8 mouse cellular contexts compared by ENCODE assay signal in the genomic region with DNA sequence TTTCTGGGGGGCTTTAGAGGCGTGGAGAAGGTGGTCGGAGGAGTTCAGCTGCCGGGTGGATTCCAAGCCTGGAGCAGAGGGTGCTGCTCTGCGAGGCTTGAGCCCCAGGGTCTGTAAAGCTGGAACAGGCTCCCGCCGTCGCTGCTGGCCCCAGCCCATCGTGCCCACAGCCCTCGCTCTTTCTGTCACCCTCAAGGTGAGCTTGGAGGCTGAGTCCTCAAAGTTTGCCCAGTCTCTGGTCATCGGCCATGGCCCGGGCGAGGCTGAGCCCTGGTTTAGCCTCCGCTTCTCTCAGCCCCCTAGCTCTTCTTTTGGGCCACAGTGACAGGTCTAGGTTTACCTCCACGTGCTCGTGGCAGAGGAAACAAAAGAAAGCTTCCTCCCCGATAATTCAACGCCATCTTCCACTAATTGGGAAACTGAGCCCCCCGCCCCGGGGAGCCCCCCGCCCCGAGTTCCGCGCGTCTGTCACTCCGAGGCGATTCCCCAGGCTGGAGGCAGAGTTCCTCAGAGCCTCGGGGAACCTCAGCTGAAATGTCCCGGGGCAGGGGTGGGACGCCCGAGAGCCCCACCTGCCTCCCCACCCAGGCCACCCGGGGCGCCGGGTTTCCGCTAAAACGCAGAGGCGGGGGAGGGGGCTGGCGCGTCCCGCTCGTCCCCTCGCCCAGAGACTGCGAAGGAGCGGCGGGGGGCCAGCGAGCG.
DNase-seq lines count a peak whose midpoint lies in the region; ATAC-seq and TF ChIP-seq lines count a peak whose summit lies in the region.

No protein-coding gene starts in this region.

- WGBS in hindbrain, embryonic 10.5 days: 20% methylated on average over 37 of the region's 46 CpGs
- WGBS in limb, embryonic 15.5 days: 18% methylated on average over 46 of the region's 46 CpGs
- 28% methylated on average over 31 of the region's 46 CpGs for WGBS in midbrain, postnatal 0 days

- peak overlapping the region; percentile 42 for H3K9ac ChIP-seq in limb, embryonic 15.5 days
- peak overlapping the region; percentile 47 for H3K9ac ChIP-seq in midbrain, postnatal 0 days (replicated peaks; ENCODE audit: low read length, poor library complexity, severe bottlenecking)

- H3K4me3 ChIP-seq in hindbrain, embryonic 10.5 days: peak overlapping the region; percentile 68
- H3K4me3 ChIP-seq in limb, embryonic 15.5 days: peak overlapping the region; percentile 58
- peak overlapping the region; percentile 63 for H3K4me3 ChIP-seq in midbrain, postnatal 0 days (ENCODE audit: low read depth, low read length)

- peak; percentile 23 for DNase-seq in kidney, adult 18-20 months
- DNase-seq in kidney, adult 11 months: no peak
- DNase-seq in adrenal gland, postnatal 10 days: peak; percentile 9
- DNase-seq in hindbrain, embryonic 10.5 days (ENCODE audit: low spot score): peak; percentile 34
- no peak for DNase-seq in midbrain, postnatal 0 days (ENCODE audit: low spot score)
- DNase-seq in thymus, adult 18-20 months: peak; percentile 33

- peak overlapping the region; percentile 98 for H3K27ac ChIP-seq in hindbrain, embryonic 10.5 days
- no peak overlapping the region for H3K27ac ChIP-seq in limb, embryonic 15.5 days
- no peak overlapping the region for H3K27ac ChIP-seq in midbrain, postnatal 0 days (ENCODE audit: low read depth, low read length)

- peak overlapping the region; percentile 59 for H3K4me2 ChIP-seq in limb, embryonic 15.5 days
- peak overlapping the region; percentile 49 for H3K4me2 ChIP-seq in midbrain, postnatal 0 days (ENCODE audit: low read depth, low read length, poor library complexity, severe bottlenecking)

- TF ChIP-seq CTCF in midbrain, postnatal 0 days (IDR thresholded peaks at IDR 0.05): no peak

- 0 out of 2 replicates have a peak, but pooled peaks have one; percentile 20 for ATAC-seq in erythroblast, adult 5-6 weeks (replicated peaks; ENCODE audit: low FRiP score, poor library complexity, severe bottlenecking)
- no peak; the same call in 1 of the 2 replicates for ATAC-seq in limb, embryonic 15.5 days (ENCODE audit: insufficient number of reproducible peaks, low FRiP score, low TSS enrichment, low read depth)
- no peak for ATAC-seq in midbrain, postnatal 0 days (ENCODE audit: low FRiP score)

- H3K27me3 ChIP-seq in hindbrain, embryonic 10.5 days (ENCODE audit: insufficient read depth, poor library complexity, severe bottlenecking): no peaks in the 10 kb centered on the region
- 0 out of 2 replicates have a peak, but pooled peaks cover 5% of the 10 kb centered on the region for H3K27me3 ChIP-seq in limb, embryonic 15.5 days
- no peaks in the 10 kb centered on the region for H3K27me3 ChIP-seq in midbrain, postnatal 0 days (ENCODE audit: insufficient read depth, low read length)

- peaks cover 12% of the 10 kb centered on the region; the same call in 1 of the 2 replicates for H3K4me1 ChIP-seq in hindbrain, embryonic 10.5 days (replicated peaks)
- no peaks in the 10 kb centered on the region for H3K4me1 ChIP-seq in limb, embryonic 15.5 days
- no peaks in the 10 kb centered on the region for H3K4me1 ChIP-seq in midbrain, postnatal 0 days (ENCODE audit: insufficient read depth, low read length)

- no peaks in the 10 kb centered on the region for H3K36me3 ChIP-seq in hindbrain, embryonic 10.5 days
- no peaks in the 10 kb centered on the region for H3K36me3 ChIP-seq in limb, embryonic 15.5 days
- H3K36me3 ChIP-seq in midbrain, postnatal 0 days (ENCODE audit: insufficient read depth, low read length): no peaks in the 10 kb centered on the region

- H3K9me3 ChIP-seq in hindbrain, embryonic 10.5 days: no peaks in the 10 kb centered on the region
- H3K9me3 ChIP-seq in limb, embryonic 15.5 days: no peaks in the 10 kb centered on the region
- no peaks in the 10 kb centered on the region for H3K9me3 ChIP-seq in midbrain, postnatal 0 days (ENCODE audit: low read length)

Comparison
In these comparisons a context has a peak if more than half of its experiments do, and no peak if none do; other contexts are left out.
1. DNase-seq: peak in kidney, adult 18-20 months (single experiment), adrenal gland, postnatal 10 days (single experiment), hindbrain, embryonic 10.5 days (single experiment) and thymus, adult 18-20 months (2 of 2); none in kidney, adult 11 months (single experiment) and midbrain, postnatal 0 days (single experiment).
2. Peak in every context shown above with its lines, with median percentiles within 50 percentile points of each other: H3K4me3 ChIP-seq.